Mouse (Mus musculus) limb, embryonic 14.5 days (tissue): ENCODE results near the gene Cldn7. TPM values are rescaled to one million over a fixed set of nuclear protein-coding genes. Genes with fewer than 3 reads are reported as not detected.
A peak's percentile ranks its signal among the peaks of the same experiment; 100 is the strongest.

Source experiments
- ATAC-seq: fragments of 200-750 bp; cut with Nextera tagmentation; 2 replicates; pipeline ENCODE4 v1.8.0; 2017; ENCODE audit warnings: low read depth, moderate number of reproducible peaks, moderate TSS enrichment; ENCODE audit not compliant: low FRiP score
- DNase-seq: peaks from one replicate; pipeline ENCODE4 v3.0.0-alpha.2; 2015; ENCODE audit warnings: low spot score
- H3K27ac ChIP-seq: fragments of 300-500 bp; sonication (generic); replicated peaks from 2 replicates; pipeline ENCODE4 v1.5.1; 2014; ENCODE audit warnings: low read depth, mild to moderate bottlenecking, low read length, moderate library complexity, mixed read lengths
- H3K27me3 ChIP-seq: fragments of 300-500 bp; sonication (generic); 2 replicates; pipeline ENCODE4 v1.6.1; 2014; ENCODE audit warnings: low read length, mixed read lengths; ENCODE audit not compliant: control insufficient read depth, insufficient read depth
- H3K36me3 ChIP-seq: fragments of 300-500 bp; sonication (generic); 2 replicates; pipeline ENCODE4 v1.6.1; 2014; ENCODE audit warnings: mild to moderate bottlenecking, low read length, moderate library complexity, mixed read lengths; ENCODE audit not compliant: control insufficient read depth, insufficient read depth
- H3K4me1 ChIP-seq: fragments of 300-500 bp; sonication (generic); 2 replicates; pipeline ENCODE4 v1.6.1; 2014; ENCODE audit warnings: antibody characterized with exemption, low read length, mixed read lengths; ENCODE audit not compliant: control insufficient read depth, insufficient read depth
- H3K4me2 ChIP-seq: fragments of 300-500 bp; sonication (generic); replicated peaks from 2 replicates; pipeline ENCODE4 v1.6.1; 2014; ENCODE audit warnings: low read depth, mild to moderate bottlenecking, low read length, moderate library complexity; ENCODE audit not compliant: severe bottlenecking
- H3K4me3 ChIP-seq: fragments of 300-500 bp; sonication (generic); replicated peaks from 2 replicates; pipeline ENCODE4 v1.5.1; 2014; ENCODE audit warnings: low read length
- H3K9ac ChIP-seq: fragments of 300-500 bp; sonication (generic); 2 replicates; pipeline ENCODE4 v1.6.1; 2014; ENCODE audit warnings: mild to moderate bottlenecking, low read depth, low read length, moderate library complexity; ENCODE audit not compliant: severe bottlenecking
- H3K9me3 ChIP-seq: fragments of 300-500 bp; sonication (generic); 2 replicates; pipeline ENCODE4 v1.6.1; 2016; ENCODE audit warnings: low read length; ENCODE audit not compliant: control insufficient read depth
- POLR2A ChIP-seq: fragments of 200-500 bp; IDR thresholded peaks from 2 replicates; pipeline ENCODE4 v1.8.0; 2012; ENCODE audit warnings: inconsistent platforms, mild to moderate bottlenecking, moderate library complexity, borderline replicate concordance; ENCODE audit not compliant: insufficient read depth, insufficient read length; ENCODE audit errors: extremely low read depth
- WGBS: fragments of 180-500 bp; shearing (Covaris S2); extraction: QIAGEN DNeasy Blood & Tissue Kit; methylation state at CpG from one replicate; pipeline ENCODE4 v1.1.7; 2014; 5-methylcytosine and 5-hydroxymethylcytosine counted together
- microRNA counts: library from miRNA; unstranded; fragments of <30 nt; microRNA quantifications from one replicate; lab custom pipeline; 2016
- microRNA-seq: library from miRNA; unstranded; fragments of <30 nt; microRNA quantifications from one replicate; pipeline ENCODE4, GENCODE M21; 2016
- polyA plus RNA-seq, 2 experiments: library from polyadenylated mRNA; depleted of rRNA in 1 of 2; stranded (reverse) in 1 of 2; unstranded in 1 of 2; fragments of >200 nt; fragmentation: Nextera tagmentation in 1 of 2; extraction: Ambion mirVana in 1 of 2; gene quantifications; 2 replicates each; pipeline versions ENCODE4 v1.2.1 to v1.2.3; 2012 to 2014

Cldn7 gene
- polyA plus RNA-seq, 2 experiments = 6.3 to 7.6 TPM

DNA sequence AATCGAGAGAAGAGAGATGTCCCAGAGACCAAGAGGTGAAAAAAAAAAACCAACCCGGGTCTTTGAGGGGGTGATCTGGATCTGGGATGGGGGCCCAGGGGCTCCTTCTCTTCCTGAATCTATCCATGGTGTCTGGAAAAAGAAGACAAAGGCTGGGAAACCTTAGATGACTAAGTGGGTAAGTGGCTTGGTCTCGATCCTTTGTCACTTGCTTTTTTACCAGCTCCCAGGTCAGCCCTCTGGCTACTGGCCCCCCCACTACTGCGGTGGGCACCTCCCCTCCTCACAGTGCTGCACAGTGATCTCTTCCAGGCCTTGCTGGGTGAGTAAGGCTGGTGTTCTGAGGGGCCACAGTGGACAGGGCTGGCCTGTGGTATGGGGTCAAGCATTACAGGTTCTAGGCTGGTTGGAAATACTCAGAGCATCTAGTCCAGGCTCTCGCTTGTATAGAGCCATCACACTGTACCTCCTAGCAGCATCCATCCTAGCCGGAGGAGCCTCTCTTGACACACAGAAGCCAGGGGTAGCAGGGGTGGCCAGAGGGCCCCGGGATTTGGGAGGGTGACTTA, 52.7 kb downstream of the Cldn7 start:
- peak overlapping the region; percentile 49 for H3K27ac ChIP-seq
- no peaks in the 10 kb centered on the region for H3K9me3 ChIP-seq
- no peaks in the 10 kb centered on the region for H3K27me3 ChIP-seq
- peak overlapping the region; percentile 88; the same call in 1 of the 2 replicates for H3K9ac ChIP-seq
- H3K4me3 ChIP-seq = peak overlapping the region; percentile 79
- H3K4me2 ChIP-seq = peak overlapping the region; percentile 89
- no peak for ATAC-seq
- peaks cover 16% of the 10 kb centered on the region for H3K36me3 ChIP-seq
- TF ChIP-seq POLR2A = no peak
- WGBS = 43% methylated on average over 7 of the region's 7 CpGs
- peaks cover 45% of the 10 kb centered on the region for H3K4me1 ChIP-seq
- no peak for DNase-seq

MicroRNAs within 50 kb of the gene (microRNA counts, 519-probe panel; counts per million panel counts)
- microRNA mmu-miR-324-3p (lab: Ali Mortazavi, UCI) (not detected), microRNA mmu-miR-324-5p (lab: Ali Mortazavi, UCI) (2,998 counts per million, percentile 55 among the panel's probes with 10 or more counts)

Small RNA genes within 50 kb of the gene (microRNA-seq; reads per million reads assigned to microRNA genes)
- gene Gm44349 (not detected), gene Mir324 (3,544 reads per million, percentile 85 among the genes with 10 or more reads in this experiment)

Other genes with a start within 250 kb of the Cldn7 start
Only the 30 nearest of the 34 such genes appear.
- gene Chrnb1, start 168.8 kb upstream of the Cldn7 start, polyA plus RNA-seq (2012; rRNA removed) = 69.4 and 81.0 TPM in 2 replicates
- gene Chrnb1, start 168.8 kb upstream of the Cldn7 start, polyA plus RNA-seq (2014; fragmentation: Nextera tagmentation; extraction: Ambion mirVana) = 14.1 and 19.0 TPM in 2 replicates
- 17.2 and 17.5 TPM in 2 replicates for gene Fgf11, start 162.9 kb upstream of the Cldn7 start, polyA plus RNA-seq (2012; rRNA removed)
- 2.2 and 3.4 TPM in 2 replicates for gene Fgf11, start 162.9 kb upstream of the Cldn7 start, polyA plus RNA-seq (2014; fragmentation: Nextera tagmentation; extraction: Ambion mirVana)
- 1.8 TPM in 2 replicates for gene Tmem102, start 159.2 kb upstream of the Cldn7 start, polyA plus RNA-seq (2012; rRNA removed)
- 5.4 and 5.9 TPM in 2 replicates for gene Tmem102, start 159.2 kb upstream of the Cldn7 start, polyA plus RNA-seq (2014; fragmentation: Nextera tagmentation; extraction: Ambion mirVana)
- gene Gm39566, start 149.5 kb upstream of the Cldn7 start, polyA plus RNA-seq (2012; rRNA removed) = not detected in 2 replicates
- gene Gm39566, start 149.5 kb upstream of the Cldn7 start, polyA plus RNA-seq (2014; fragmentation: Nextera tagmentation; extraction: Ambion mirVana) = not detected in 2 replicates
- not detected in 2 replicates for gene Spem2, start 146.3 kb upstream of the Cldn7 start, polyA plus RNA-seq (2012; rRNA removed)
- not detected in 2 replicates for gene Spem2, start 146.3 kb upstream of the Cldn7 start, polyA plus RNA-seq (2014; fragmentation: Nextera tagmentation; extraction: Ambion mirVana)
- 0.65 and 0.79 TPM in 2 replicates for gene Spem1, start 142.6 kb upstream of the Cldn7 start, polyA plus RNA-seq (2012; rRNA removed)
- 0.18 TPM in 1 of 2 replicates, not detected in the other for gene Spem1, start 142.6 kb upstream of the Cldn7 start, polyA plus RNA-seq (2014; fragmentation: Nextera tagmentation; extraction: Ambion mirVana)
- 96.0 and 123 TPM in 2 replicates for gene Nlgn2, start 127.0 kb upstream of the Cldn7 start, polyA plus RNA-seq (2012; rRNA removed)
- 11.1 and 13.4 TPM in 2 replicates for gene Nlgn2, start 127.0 kb upstream of the Cldn7 start, polyA plus RNA-seq (2014; fragmentation: Nextera tagmentation; extraction: Ambion mirVana)
- gene Tmem256, start 126.3 kb upstream of the Cldn7 start, polyA plus RNA-seq (2012; rRNA removed) = 240 and 292 TPM in 2 replicates
- gene Tmem256, start 126.3 kb upstream of the Cldn7 start, polyA plus RNA-seq (2014; fragmentation: Nextera tagmentation; extraction: Ambion mirVana) = 368 and 382 TPM in 2 replicates
- 190 and 214 TPM in 2 replicates for gene Plscr3, start 118.4 kb upstream of the Cldn7 start, polyA plus RNA-seq (2012; rRNA removed)
- 137 and 140 TPM in 2 replicates for gene Plscr3, start 118.4 kb upstream of the Cldn7 start, polyA plus RNA-seq (2014; fragmentation: Nextera tagmentation; extraction: Ambion mirVana)
- 2.8 TPM in 2 replicates for gene Tnk1, start 106.0 kb upstream of the Cldn7 start, polyA plus RNA-seq (2012; rRNA removed)
- 3.2 and 3.3 TPM in 2 replicates for gene Tnk1, start 106.0 kb upstream of the Cldn7 start, polyA plus RNA-seq (2014; fragmentation: Nextera tagmentation; extraction: Ambion mirVana)
- gene Tmem95, start 86.8 kb upstream of the Cldn7 start, polyA plus RNA-seq (2012; rRNA removed) = not detected in 2 replicates
- gene Tmem95, start 86.8 kb upstream of the Cldn7 start, polyA plus RNA-seq (2014; fragmentation: Nextera tagmentation; extraction: Ambion mirVana) = not detected in 2 replicates
- gene Kctd11, start 83.4 kb upstream of the Cldn7 start, polyA plus RNA-seq (2012; rRNA removed) = 5.1 and 5.3 TPM in 2 replicates
- gene Kctd11, start 83.4 kb upstream of the Cldn7 start, polyA plus RNA-seq (2014; fragmentation: Nextera tagmentation; extraction: Ambion mirVana) = 6.0 and 6.5 TPM in 2 replicates
- gene Acap1, start 69.2 kb upstream of the Cldn7 start, polyA plus RNA-seq (2012; rRNA removed) = 2.1 and 2.2 TPM in 2 replicates
- 2.1 TPM in 2 replicates for gene Acap1, start 69.2 kb upstream of the Cldn7 start, polyA plus RNA-seq (2014; fragmentation: Nextera tagmentation; extraction: Ambion mirVana)
- 8.6 and 8.9 TPM in 2 replicates for gene 2810408A11Rik, start 63.8 kb upstream of the Cldn7 start, polyA plus RNA-seq (2012; rRNA removed)
- 8.9 and 12.3 TPM in 2 replicates for gene 2810408A11Rik, start 63.8 kb upstream of the Cldn7 start, polyA plus RNA-seq (2014; fragmentation: Nextera tagmentation; extraction: Ambion mirVana)
- gene Neurl4, start 63.7 kb upstream of the Cldn7 start, polyA plus RNA-seq (2012; rRNA removed) = 74.3 and 74.6 TPM in 2 replicates
- 11.4 and 15.0 TPM in 2 replicates for gene Neurl4, start 63.7 kb upstream of the Cldn7 start, polyA plus RNA-seq (2014; fragmentation: Nextera tagmentation; extraction: Ambion mirVana)
- gene Gps2, start 50.9 kb upstream of the Cldn7 start, polyA plus RNA-seq (2012; rRNA removed) = 94.0 and 110 TPM in 2 replicates
- 67.3 and 74.4 TPM in 2 replicates for gene Gps2, start 50.9 kb upstream of the Cldn7 start, polyA plus RNA-seq (2014; fragmentation: Nextera tagmentation; extraction: Ambion mirVana)
- gene Eif5a, start 42.8 kb upstream of the Cldn7 start, polyA plus RNA-seq (2012; rRNA removed) = 1,009 and 1,079 TPM in 2 replicates
- 1,556 and 1,603 TPM in 2 replicates for gene Eif5a, start 42.8 kb upstream of the Cldn7 start, polyA plus RNA-seq (2014; fragmentation: Nextera tagmentation; extraction: Ambion mirVana)
- gene Ybx2, start 29.0 kb upstream of the Cldn7 start, polyA plus RNA-seq (2012; rRNA removed) = 70.1 and 92.8 TPM in 2 replicates
- 7.2 and 10.2 TPM in 2 replicates for gene Ybx2, start 29.0 kb upstream of the Cldn7 start, polyA plus RNA-seq (2014; fragmentation: Nextera tagmentation; extraction: Ambion mirVana)
- gene Slc2a4, start 16.6 kb upstream of the Cldn7 start, polyA plus RNA-seq (2012; rRNA removed) = 31.0 and 40.4 TPM in 2 replicates
- gene Slc2a4, start 16.6 kb upstream of the Cldn7 start, polyA plus RNA-seq (2014; fragmentation: Nextera tagmentation; extraction: Ambion mirVana) = 19.3 and 20.9 TPM in 2 replicates
- 117 and 125 TPM in 2 replicates for gene Ctdnep1, start 16.4 kb downstream of the Cldn7 start, polyA plus RNA-seq (2012; rRNA removed)
- gene Ctdnep1, start 16.4 kb downstream of the Cldn7 start, polyA plus RNA-seq (2014; fragmentation: Nextera tagmentation; extraction: Ambion mirVana) = 38.3 and 40.1 TPM in 2 replicates
- 101 and 111 TPM in 2 replicates for gene Elp5, start 17.7 kb downstream of the Cldn7 start, polyA plus RNA-seq (2012; rRNA removed)
- gene Elp5, start 17.7 kb downstream of the Cldn7 start, polyA plus RNA-seq (2014; fragmentation: Nextera tagmentation; extraction: Ambion mirVana) = 118 and 122 TPM in 2 replicates
- 431 and 477 TPM in 2 replicates for gene Gabarap, start 26.4 kb downstream of the Cldn7 start, polyA plus RNA-seq (2012; rRNA removed)
- gene Gabarap, start 26.4 kb downstream of the Cldn7 start, polyA plus RNA-seq (2014; fragmentation: Nextera tagmentation; extraction: Ambion mirVana) = 574 and 593 TPM in 2 replicates
- 66.7 and 69.2 TPM in 2 replicates for gene Phf23, start 31.0 kb downstream of the Cldn7 start, polyA plus RNA-seq (2012; rRNA removed)
- gene Phf23, start 31.0 kb downstream of the Cldn7 start, polyA plus RNA-seq (2014; fragmentation: Nextera tagmentation; extraction: Ambion mirVana) = 51.7 and 60.5 TPM in 2 replicates
- gene Dvl2, start 35.8 kb downstream of the Cldn7 start, polyA plus RNA-seq (2012; rRNA removed) = 65.4 and 81.0 TPM in 2 replicates
- 40.3 and 47.0 TPM in 2 replicates for gene Dvl2, start 35.8 kb downstream of the Cldn7 start, polyA plus RNA-seq (2014; fragmentation: Nextera tagmentation; extraction: Ambion mirVana)
- 52.9 and 55.4 TPM in 2 replicates for gene Acadvl, start 50.6 kb downstream of the Cldn7 start, polyA plus RNA-seq (2012; rRNA removed)
- gene Acadvl, start 50.6 kb downstream of the Cldn7 start, polyA plus RNA-seq (2014; fragmentation: Nextera tagmentation; extraction: Ambion mirVana) = 71.8 and 77.0 TPM in 2 replicates
- gene Dlg4, start 52.2 kb downstream of the Cldn7 start, polyA plus RNA-seq (2012; rRNA removed) = 89.6 and 99.8 TPM in 2 replicates
- gene Dlg4, start 52.2 kb downstream of the Cldn7 start, polyA plus RNA-seq (2014; fragmentation: Nextera tagmentation; extraction: Ambion mirVana) = 9.7 and 10.0 TPM in 2 replicates
- 1.6 and 2.3 TPM in 2 replicates for gene Asgr1, start 89.3 kb downstream of the Cldn7 start, polyA plus RNA-seq (2012; rRNA removed)
- gene Asgr1, start 89.3 kb downstream of the Cldn7 start, polyA plus RNA-seq (2014; fragmentation: Nextera tagmentation; extraction: Ambion mirVana) = 0.99 and 1.2 TPM in 2 replicates
- gene Asgr2, start 127.9 kb downstream of the Cldn7 start, polyA plus RNA-seq (2012; rRNA removed) = 0.24 and 0.53 TPM in 2 replicates
- gene Asgr2, start 127.9 kb downstream of the Cldn7 start, polyA plus RNA-seq (2014; fragmentation: Nextera tagmentation; extraction: Ambion mirVana) = 0.21 TPM in 1 of 2 replicates, not detected in the other
- 0.28 and 1.1 TPM in 2 replicates for gene Mgl2, start 165.6 kb downstream of the Cldn7 start, polyA plus RNA-seq (2012; rRNA removed)
- 0.61 and 1.5 TPM in 2 replicates for gene Mgl2, start 165.6 kb downstream of the Cldn7 start, polyA plus RNA-seq (2014; fragmentation: Nextera tagmentation; extraction: Ambion mirVana)
- gene Clec10a, start 191.4 kb downstream of the Cldn7 start, polyA plus RNA-seq (2012; rRNA removed) = 0.85 and 1.6 TPM in 2 replicates
- gene Clec10a, start 191.4 kb downstream of the Cldn7 start, polyA plus RNA-seq (2014; fragmentation: Nextera tagmentation; extraction: Ambion mirVana) = 1.2 and 1.8 TPM in 2 replicates